Mouse (Mus musculus): ENCODE data around the gene Tnfsf11. TPM values are rescaled to one million over a fixed set of nuclear protein-coding genes. Genes with fewer than 3 reads are reported as not detected.

Gene Tnfsf11
- polyA plus RNA-seq, 1 experiment from 2014 or later = 2.0 TPM

- H3K36me3 ChIP-seq = no peaks in the 10 kb centered on the region
- H3K4me2 ChIP-seq = peak overlapping the region; percentile 9; the same call in 1 of the 2 replicates
- 73% methylated on average over 8 of the region's 8 CpGs for WGBS
- H3K27ac ChIP-seq = peak overlapping the region; percentile 48; the same call in 1 of the 2 replicates
- H3K27me3 ChIP-seq = no peaks in the 10 kb centered on the region
- H3K4me3 ChIP-seq = no peak overlapping the region
- peaks cover 9% of the 10 kb centered on the region for H3K4me1 ChIP-seq
- no peak overlapping the region for H3K9ac ChIP-seq
- no peaks in the 10 kb centered on the region for H3K9me3 ChIP-seq
- no peak for ATAC-seq (ENCODE audit: insufficient number of reproducible peaks, insufficient read depth, low FRiP score, low TSS enrichment, low read depth)
These were observed 22.1 kb upstream of the Tnfsf11 start for GRCm38 (mm10) chr14:78329765-78330451.

GRCm38 (mm10) chr14:78323356-78323755 is 15.5 kb upstream of the Tnfsf11 start:
- no peak overlapping the region for H3K27ac ChIP-seq
- WGBS = 91% methylated on average over 1 of the region's 1 CpGs

GRCm38 (mm10) chr14:78322916-78323315 is 15.1 kb upstream of the Tnfsf11 start:
- ATAC-seq (ENCODE audit: insufficient number of reproducible peaks, insufficient read depth, low FRiP score, low TSS enrichment, low read depth) = no peak
- H3K4me2 ChIP-seq = no peak overlapping the region
- H3K9ac ChIP-seq = no peak overlapping the region
- H3K4me3 ChIP-seq = no peak overlapping the region
- no peaks in the 10 kb centered on the region for H3K36me3 ChIP-seq
- H3K9me3 ChIP-seq = no peaks in the 10 kb centered on the region
- WGBS = 84% methylated on average over 9 of the region's 9 CpGs
- H3K4me1 ChIP-seq = no peaks in the 10 kb centered on the region
- H3K27me3 ChIP-seq = no peaks in the 10 kb centered on the region
- no peak overlapping the region for H3K27ac ChIP-seq

More at GRCm38 (mm10) chr14:78323356-78323755, 15.5 kb upstream of the Tnfsf11 start:
- Histone ChIP-seq H3K4me2 (no peak overlapping the region), H3K9ac (no peak overlapping the region), H3K9me3 (no peaks in the 10 kb centered on the region), H3K36me3 (no peaks in the 10 kb centered on the region), H3K4me3 (no peak overlapping the region), H3K27me3 (no peaks in the 10 kb centered on the region), H3K4me1 (no peaks in the 10 kb centered on the region)
- ATAC-seq (ENCODE audit: insufficient number of reproducible peaks, insufficient read depth, low FRiP score, low TSS enrichment, low read depth) = no peak

DNA sequence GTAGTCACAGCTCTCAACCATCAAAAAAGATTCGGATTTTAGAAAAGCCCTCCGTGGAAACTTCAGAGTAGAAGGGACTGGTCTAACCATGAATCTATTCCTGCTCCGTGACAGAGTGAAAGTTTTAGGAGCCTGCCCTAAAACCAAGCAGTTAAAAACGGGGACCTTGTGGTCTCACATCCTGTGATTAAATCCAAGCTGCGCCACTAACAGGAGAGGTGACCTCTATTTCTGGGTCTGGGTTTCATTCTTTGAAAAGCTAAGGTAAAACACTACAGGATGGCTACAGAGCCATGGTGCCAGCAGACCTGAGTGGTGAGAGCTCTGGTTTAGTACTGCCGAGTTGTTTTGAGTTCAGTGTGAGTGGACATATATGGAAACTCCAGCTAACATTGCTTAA is 12.4 kb upstream of the Tnfsf11 start:
- 88% methylated on average over 6 of the region's 6 CpGs for WGBS
- Histone ChIP-seq H3K4me2 (no peak overlapping the region), H3K27ac (no peak overlapping the region), H3K27me3 (no peaks in the 10 kb centered on the region), H3K36me3 (no peaks in the 10 kb centered on the region), H3K9me3 (no peaks in the 10 kb centered on the region), H3K9ac (no peak overlapping the region), H3K4me1 (no peaks in the 10 kb centered on the region), H3K4me3 (no peak overlapping the region)
- ATAC-seq (ENCODE audit: insufficient number of reproducible peaks, insufficient read depth, low FRiP score, low TSS enrichment, low read depth) = no peak

GRCm38 (mm10) chr14:78319580-78319979 is 11.7 kb upstream of the Tnfsf11 start:
- Histone ChIP-seq H3K36me3 (no peaks in the 10 kb centered on the region), H3K4me1 (no peaks in the 10 kb centered on the region), H3K9me3 (no peaks in the 10 kb centered on the region), H3K27me3 (no peaks in the 10 kb centered on the region), H3K4me2 (no peak overlapping the region), H3K4me3 (no peak overlapping the region), H3K9ac (no peak overlapping the region), H3K27ac (no peak overlapping the region)
- no peak for ATAC-seq (ENCODE audit: insufficient number of reproducible peaks, insufficient read depth, low FRiP score, low TSS enrichment, low read depth)
- 71% methylated on average over 5 of the region's 5 CpGs for WGBS

GRCm38 (mm10) chr14:78319000-78319399 is 11.2 kb upstream of the Tnfsf11 start:
- no peak overlapping the region for H3K27ac ChIP-seq
- ATAC-seq (ENCODE audit: insufficient number of reproducible peaks, insufficient read depth, low FRiP score, low TSS enrichment, low read depth) = no peak

GRCm38 (mm10) chr14:78317623-78318022 is 9.8 kb upstream of the Tnfsf11 start:
- Histone ChIP-seq H3K36me3 (no peaks in the 10 kb centered on the region), H3K9ac (no peak overlapping the region), H3K27ac (no peak overlapping the region), H3K4me1 (no peaks in the 10 kb centered on the region), H3K27me3 (no peaks in the 10 kb centered on the region), H3K4me3 (no peak overlapping the region), H3K9me3 (no peaks in the 10 kb centered on the region), H3K4me2 (no peak overlapping the region)
- ATAC-seq (ENCODE audit: insufficient number of reproducible peaks, insufficient read depth, low FRiP score, low TSS enrichment, low read depth) = no peak
- 76% methylated on average over 5 of the region's 5 CpGs for WGBS

More at GRCm38 (mm10) chr14:78319000-78319399, 11.2 kb upstream of the Tnfsf11 start:
- Histone ChIP-seq H3K9ac (no peak overlapping the region), H3K27me3 (no peaks in the 10 kb centered on the region), H3K36me3 (no peaks in the 10 kb centered on the region), H3K4me1 (no peaks in the 10 kb centered on the region), H3K4me2 (no peak overlapping the region), H3K9me3 (no peaks in the 10 kb centered on the region), H3K4me3 (no peak overlapping the region)
- WGBS = 71% methylated on average over 3 of the region's 3 CpGs

GRCm38 (mm10) chr14:78300914-78301313 is 6.9 kb downstream of the Tnfsf11 start:
- Histone ChIP-seq H3K36me3 (no peaks in the 10 kb centered on the region), H3K4me3 (no peak overlapping the region), H3K27ac (no peak overlapping the region), H3K9me3 (no peaks in the 10 kb centered on the region), H3K4me1 (0 out of 2 replicates have a peak, but pooled peaks cover 8% of the 10 kb centered on the region), H3K27me3 (peaks cover 9% of the 10 kb centered on the region), H3K9ac (no peak overlapping the region), H3K4me2 (no peak overlapping the region)
- no peak for ATAC-seq (ENCODE audit: insufficient number of reproducible peaks, insufficient read depth, low FRiP score, low TSS enrichment, low read depth)
- WGBS = 84% methylated on average over 3 of the region's 3 CpGs

DNA sequence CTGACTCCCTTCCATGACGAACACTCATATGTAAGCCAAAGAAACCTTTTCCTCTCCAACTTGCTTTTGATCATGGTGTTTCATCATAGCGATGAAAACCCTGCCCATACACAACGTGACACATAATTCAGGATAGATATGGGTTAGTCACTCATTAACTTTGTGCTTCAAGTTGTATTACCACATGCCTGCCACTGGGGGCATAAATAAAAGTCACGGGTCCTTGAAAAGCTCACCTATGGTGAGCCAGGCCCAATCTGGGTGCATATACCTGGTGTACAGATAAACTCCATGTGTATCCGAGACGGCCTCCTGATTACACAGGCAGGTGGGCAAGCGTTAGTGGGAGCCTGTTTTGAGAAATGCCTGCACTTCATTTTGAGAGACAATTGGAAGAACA is 15.2 kb downstream of the Tnfsf11 start:
- Histone ChIP-seq H3K9ac (no peak overlapping the region), H3K4me3 (no peak overlapping the region), H3K27ac (no peak overlapping the region), H3K4me2 (no peak overlapping the region), H3K36me3 (no peaks in the 10 kb centered on the region), H3K4me1 (0 out of 2 replicates have a peak, but pooled peaks cover 8% of the 10 kb centered on the region), H3K27me3 (peaks cover 18% of the 10 kb centered on the region; the same call in 1 of the 2 replicates), H3K9me3 (0 out of 2 replicates have a peak, but pooled peaks cover 3% of the 10 kb centered on the region)
- ATAC-seq (ENCODE audit: insufficient number of reproducible peaks, insufficient read depth, low FRiP score, low TSS enrichment, low read depth) = no peak
- 92% methylated on average over 7 of the region's 7 CpGs for WGBS

DNA sequence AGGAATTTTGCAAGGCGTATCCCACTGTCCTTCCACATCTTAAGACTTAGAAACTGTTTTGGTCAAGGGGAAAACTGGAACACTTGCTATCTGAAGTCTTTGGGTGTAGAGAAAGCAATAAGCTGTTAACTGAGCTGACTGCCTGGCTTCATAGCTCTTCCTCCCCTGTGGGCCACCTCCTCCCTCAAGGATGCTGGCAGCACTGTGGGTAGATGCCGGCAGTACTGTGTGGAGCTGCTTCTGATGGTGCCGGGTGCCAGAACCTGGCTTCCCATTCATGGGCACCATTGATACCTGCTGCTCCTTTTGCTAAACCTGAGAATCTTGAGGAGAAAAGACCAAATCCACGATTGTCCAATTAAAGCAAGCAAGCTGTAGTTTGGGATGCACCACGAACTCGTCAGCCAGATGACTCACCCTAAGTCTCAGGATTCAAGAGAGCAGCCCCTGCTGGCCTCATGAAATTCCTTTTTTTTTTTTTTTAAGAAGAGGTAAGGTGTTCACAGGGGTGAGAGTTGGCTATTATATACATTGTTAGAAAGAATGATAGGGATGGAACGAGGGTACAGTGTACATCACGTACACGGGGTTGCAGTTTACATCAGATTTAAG is 17.8 kb downstream of the Tnfsf11 start:
- Histone ChIP-seq H3K36me3 (no peaks in the 10 kb centered on the region), H3K9me3 (0 out of 2 replicates have a peak, but pooled peaks cover 3% of the 10 kb centered on the region), H3K9ac (no peak overlapping the region), H3K4me3 (no peak overlapping the region), H3K27me3 (peaks cover 18% of the 10 kb centered on the region), H3K4me1 (no peaks in the 10 kb centered on the region), H3K4me2 (no peak overlapping the region), H3K27ac (no peak overlapping the region)
- WGBS = 73% methylated on average over 9 of the region's 9 CpGs
- no peak for ATAC-seq (ENCODE audit: insufficient number of reproducible peaks, insufficient read depth, low FRiP score, low TSS enrichment, low read depth)

DNA sequence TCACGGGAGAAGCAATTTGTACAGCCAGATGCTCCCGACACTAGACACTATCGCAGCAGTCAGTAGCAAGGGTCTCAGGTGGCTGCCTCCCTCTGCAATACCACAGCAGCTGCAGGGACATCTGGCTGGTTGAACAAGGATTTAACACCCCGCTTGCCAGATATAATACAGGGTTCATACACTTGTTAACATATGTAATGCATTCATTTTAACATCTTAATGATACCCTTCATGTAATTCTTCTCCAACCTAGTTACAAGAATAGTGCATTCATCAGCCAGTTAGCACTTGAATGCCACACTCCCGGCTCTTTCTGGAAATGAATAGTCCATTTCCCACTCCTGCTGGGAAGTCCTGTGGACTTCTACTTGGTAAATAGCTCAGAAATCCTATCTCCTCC is 18.9 kb downstream of the Tnfsf11 start:
- H3K4me3 ChIP-seq = no peak overlapping the region
- H3K4me1 ChIP-seq = no peaks in the 10 kb centered on the region
- H3K9me3 ChIP-seq = 0 out of 2 replicates have a peak, but pooled peaks cover 2% of the 10 kb centered on the region
- 20% methylated on average over 5 of the region's 5 CpGs for WGBS
- peaks cover 18% of the 10 kb centered on the region for H3K27me3 ChIP-seq
- no peaks in the 10 kb centered on the region for H3K36me3 ChIP-seq
- H3K4me2 ChIP-seq = no peak overlapping the region
- no peak overlapping the region for H3K27ac ChIP-seq
- no peak for ATAC-seq (ENCODE audit: insufficient number of reproducible peaks, insufficient read depth, low FRiP score, low TSS enrichment, low read depth)
- H3K9ac ChIP-seq = no peak overlapping the region
